Mouse (Mus musculus) C2C12 (cell line): ENCODE results near the gene Secisbp2l. TPM values are rescaled to one million over a fixed set of nuclear protein-coding genes. Genes with fewer than 3 reads are reported as not detected.

ENCODE experiments used
- H3K27me3 ChIP-seq: one replicate; pipeline ENCODE4 v1.6.1; 2011; ENCODE audit not compliant: control insufficient read depth, insufficient read depth, insufficient read length
- H3K36me3 ChIP-seq: one replicate; pipeline ENCODE4 v1.6.1; 2011; ENCODE audit not compliant: control insufficient read depth, insufficient read depth
- H3K4me3 ChIP-seq: one replicate; pipeline ENCODE4 v1.5.1; 2011; ENCODE audit warnings: mild to moderate bottlenecking, control low read depth; ENCODE audit not compliant: poor library complexity, insufficient read depth, severe bottlenecking
- H3K79me2 ChIP-seq: one replicate; pipeline ENCODE4 v1.6.1; 2011; ENCODE audit not compliant: control insufficient read depth, insufficient read depth
- H3K79me3 ChIP-seq: one replicate; pipeline ENCODE4 v1.6.1; 2011; ENCODE audit warnings: low read depth, control low read depth
- H3ac ChIP-seq: one replicate; pipeline ENCODE3; 2011; ENCODE audit warnings: low read depth; ENCODE audit not compliant: control insufficient read depth, insufficient read length
- CEBPB ChIP-seq: IDR thresholded peaks from one replicate; pipeline ENCODE4 v1.6.1; 2011; ENCODE audit warnings: low read depth, mild to moderate bottlenecking, control low read depth, moderate library complexity
- CTCF ChIP-seq: IDR thresholded peaks from one replicate; pipeline ENCODE4 v1.5.1; 2011; ENCODE audit not compliant: control insufficient read depth, insufficient read depth, insufficient read length
- FOSL1 ChIP-seq: IDR thresholded peaks from one replicate; pipeline ENCODE4 v1.8.0; 2011; ENCODE audit warnings: mild to moderate bottlenecking, low read length; ENCODE audit not compliant: poor library complexity, insufficient read depth, severe bottlenecking
- MAX ChIP-seq: IDR thresholded peaks from one replicate; pipeline ENCODE4 v1.6.1; 2011; ENCODE audit warnings: mild to moderate bottlenecking, control low read depth
- MYOD1 ChIP-seq: IDR thresholded peaks from one replicate; pipeline ENCODE4 v1.6.1; 2011; ENCODE audit warnings: low read depth; ENCODE audit not compliant: control insufficient read depth, insufficient read length
- MYOG ChIP-seq: IDR thresholded peaks from one replicate; pipeline ENCODE4 v1.6.1; 2011; ENCODE audit not compliant: control insufficient read depth, insufficient read length; ENCODE audit errors: extremely low read depth
- USF1 ChIP-seq: IDR thresholded peaks from one replicate; pipeline ENCODE4 v1.6.1; 2011; ENCODE audit warnings: low read depth, mild to moderate bottlenecking, control low read depth, moderate library complexity
- polyA plus RNA-seq: library from polyadenylated mRNA; unstranded; fragments of >200 nt; fragmentation: generic; extraction: Trizol; gene quantifications from one replicate; pipeline ENCODE4 v1.2.1, GENCODE M21; 2012; ENCODE audit warnings: missing spikeins

Secisbp2l gene
- polyA plus RNA-seq, 1 experiment: 5.7 TPM

- no peak for TF ChIP-seq MYOG
- no peak for TF ChIP-seq CEBPB
- TF ChIP-seq USF1: no peak
- no peak for TF ChIP-seq MAX
- no peak for TF ChIP-seq MYOD1
- no peak for TF ChIP-seq FOSL1
- TF ChIP-seq CTCF: no peak
- Histone ChIP-seq H3K27me3 (peaks cover 10% of the 10 kb centered on the region), H3K79me2 (no peaks in the 10 kb centered on the region), H3K79me3 (no peaks in the 10 kb centered on the region), H3K36me3 (no peaks in the 10 kb centered on the region), H3ac (no peak overlapping the region), H3K4me3 (no peak overlapping the region)
Observed at GRCm38 (mm10) chr2:125813972-125814595, 31.4 kb upstream of the Secisbp2l start.

DNA sequence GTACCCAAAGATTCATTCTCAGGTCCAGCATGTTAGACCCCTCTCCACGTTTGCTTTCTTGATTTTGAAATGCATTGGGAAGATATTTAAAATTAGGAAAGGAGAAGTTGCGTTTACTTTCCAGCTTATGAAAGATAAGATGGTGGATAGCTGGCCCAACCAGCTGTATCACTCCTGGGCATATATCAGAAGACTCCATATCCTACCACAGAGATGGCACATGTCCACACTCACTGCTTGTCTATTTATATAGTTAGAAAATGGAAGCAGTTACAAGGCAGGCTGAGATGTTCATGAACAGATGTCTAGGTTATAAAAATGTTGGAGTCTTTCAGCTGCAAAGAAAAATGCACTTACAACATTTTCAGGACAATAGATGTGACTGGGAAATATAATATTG, 28.7 kb upstream of the Secisbp2l start:
- Histone ChIP-seq H3K27me3 (peaks cover 7% of the 10 kb centered on the region), H3K79me3 (no peaks in the 10 kb centered on the region), H3ac (no peak overlapping the region), H3K36me3 (no peaks in the 10 kb centered on the region), H3K4me3 (no peak overlapping the region), H3K79me2 (no peaks in the 10 kb centered on the region)
- no peak for TF ChIP-seq CTCF
- no peak for TF ChIP-seq FOSL1
- no peak for TF ChIP-seq MYOG
- TF ChIP-seq CEBPB: no peak

DNA sequence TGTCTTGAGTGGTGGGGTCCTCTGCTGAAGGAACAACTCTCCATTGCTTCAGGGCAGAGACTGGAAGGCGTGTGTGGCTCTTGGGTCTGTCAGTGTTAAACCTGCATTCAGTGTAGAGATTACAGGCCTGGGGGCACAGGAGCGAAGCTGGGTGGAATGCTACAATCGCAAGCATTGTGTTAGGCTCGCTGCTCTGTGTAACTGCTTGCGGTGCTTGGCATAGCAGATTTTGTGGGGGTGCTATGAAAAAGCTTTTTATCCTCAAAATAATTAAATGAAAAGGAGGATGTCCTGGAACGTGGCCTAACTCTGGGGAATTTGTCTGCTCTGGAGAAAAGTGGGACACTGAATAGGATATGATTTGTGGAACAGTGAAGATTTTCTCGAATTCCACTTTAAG, 26.9 kb upstream of the Secisbp2l start:
- Histone ChIP-seq H3K4me3 (no peak overlapping the region), H3ac (no peak overlapping the region), H3K79me2 (no peaks in the 10 kb centered on the region), H3K36me3 (no peaks in the 10 kb centered on the region), H3K27me3 (peaks cover 4% of the 10 kb centered on the region), H3K79me3 (no peaks in the 10 kb centered on the region)
- no peak for TF ChIP-seq MAX
- no peak for TF ChIP-seq CEBPB
- TF ChIP-seq MYOG: no peak
- TF ChIP-seq FOSL1: no peak
- TF ChIP-seq USF1: no peak
- TF ChIP-seq CTCF: no peak
- no peak for TF ChIP-seq MYOD1

GRCm38 (mm10) chr2:125805826-125806225, 23.2 kb upstream of the Secisbp2l start:
- H3K36me3 ChIP-seq: no peaks in the 10 kb centered on the region
- H3K27me3 ChIP-seq: no peaks in the 10 kb centered on the region
- no peak overlapping the region for H3K4me3 ChIP-seq
- no peak for TF ChIP-seq CEBPB
- TF ChIP-seq CTCF: no peak
- TF ChIP-seq MAX: no peak
- no peak for TF ChIP-seq MYOD1
- TF ChIP-seq MYOG: no peak
- no peak for TF ChIP-seq USF1
- no peak for TF ChIP-seq FOSL1
- no peak overlapping the region for H3ac ChIP-seq
- H3K79me3 ChIP-seq: no peaks in the 10 kb centered on the region
- no peaks in the 10 kb centered on the region for H3K79me2 ChIP-seq

GRCm38 (mm10) chr2:125801947-125802346, 19.3 kb upstream of the Secisbp2l start:
- no peaks in the 10 kb centered on the region for H3K27me3 ChIP-seq
- no peaks in the 10 kb centered on the region for H3K79me3 ChIP-seq
- H3K79me2 ChIP-seq: no peaks in the 10 kb centered on the region
- no peaks in the 10 kb centered on the region for H3K36me3 ChIP-seq
- H3K4me3 ChIP-seq: no peak overlapping the region
- TF ChIP-seq MAX (no peak), MYOD1 (no peak), CEBPB (no peak), USF1 (no peak), CTCF (no peak), MYOG (no peak), FOSL1 (no peak)
- no peak overlapping the region for H3ac ChIP-seq

DNA sequence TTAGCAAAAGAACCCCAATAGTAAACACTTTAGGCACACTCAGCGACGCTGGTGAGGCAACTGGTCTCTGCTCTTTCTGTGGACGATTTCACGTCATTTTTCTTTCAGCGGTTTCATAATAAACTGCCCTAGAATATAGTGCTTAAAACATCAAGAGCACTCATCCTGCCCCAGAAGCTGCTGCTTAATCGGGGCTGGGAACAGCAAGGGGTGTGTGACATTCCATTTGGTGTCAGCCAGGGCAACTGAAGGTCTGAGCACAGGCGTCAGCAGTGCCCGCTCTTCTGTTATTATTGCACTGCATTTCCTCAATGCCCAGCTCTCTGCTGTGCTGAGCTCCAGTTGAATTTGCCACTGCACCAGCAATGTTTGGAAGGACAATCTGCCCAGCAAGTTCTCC, 18.4 kb upstream of the Secisbp2l start:
- Histone ChIP-seq H3K79me2 (no peaks in the 10 kb centered on the region), H3ac (no peak overlapping the region)
- TF ChIP-seq MYOD1: no peak
- TF ChIP-seq MYOG: no peak
- no peak for TF ChIP-seq MAX
- no peak for TF ChIP-seq FOSL1
- TF ChIP-seq CTCF: no peak
- no peak for TF ChIP-seq CEBPB

DNA sequence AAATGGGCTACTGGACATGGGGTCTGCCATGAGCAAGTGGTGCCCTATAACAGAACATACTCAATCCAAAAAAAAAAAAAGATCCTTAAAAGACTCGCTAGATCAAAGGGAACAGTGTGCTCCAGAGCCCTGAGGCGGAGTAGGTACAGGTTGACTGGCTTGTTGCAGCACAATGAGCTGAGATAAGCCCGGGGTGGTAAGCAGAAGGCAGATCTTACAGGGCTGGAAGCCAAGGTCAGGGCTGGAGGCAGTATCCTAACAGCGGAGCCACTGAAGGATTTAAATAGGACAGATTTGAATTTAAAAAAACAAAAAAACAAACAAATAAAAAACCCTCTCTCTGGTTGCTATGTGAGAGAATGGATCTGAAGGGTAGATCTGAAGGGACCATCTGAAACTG, 17.8 kb upstream of the Secisbp2l start:
- no peaks in the 10 kb centered on the region for H3K36me3 ChIP-seq
- no peak overlapping the region for H3K4me3 ChIP-seq
- no peaks in the 10 kb centered on the region for H3K79me2 ChIP-seq
- no peaks in the 10 kb centered on the region for H3K27me3 ChIP-seq
- no peak for TF ChIP-seq MYOG
- TF ChIP-seq USF1: no peak
- TF ChIP-seq MYOD1: no peak
- no peak for TF ChIP-seq CTCF
- TF ChIP-seq MAX: no peak
- no peak for TF ChIP-seq FOSL1
- TF ChIP-seq CEBPB: no peak
- H3K79me3 ChIP-seq: no peaks in the 10 kb centered on the region
- H3ac ChIP-seq: no peak overlapping the region

More for the DNA sequence above, 18.4 kb upstream of the Secisbp2l start:
- H3K79me3 ChIP-seq: no peaks in the 10 kb centered on the region
- H3K4me3 ChIP-seq: no peak overlapping the region
- no peaks in the 10 kb centered on the region for H3K36me3 ChIP-seq
- H3K27me3 ChIP-seq: no peaks in the 10 kb centered on the region
